Mouse (Mus musculus): ENCODE results near the gene Acvr2a. TPM values are rescaled to one million over a fixed set of nuclear protein-coding genes. Genes with fewer than 3 reads are reported as not detected.

Gene Acvr2a
- polyA plus RNA-seq (2015; fragmentation: Nextera tagmentation; extraction: Ambion mirVana): 1.9 and 2.6 TPM in 2 replicates

GRCm38 (mm10) chr2:48813371-48814222, at the start of gene Acvr2a:
Acvr2a (plus strand) TSS chr2:48814109.

GRCm38 (mm10) chr2:48948841-48949584, 135.1 kb downstream of the Acvr2a start, which contains the start of gene Mbd5:
Mbd5 (plus strand) TSS chr2:48949508.

GRCm38 (mm10) chr2:48950252-48950315, 136.2 kb downstream of the Acvr2a start, which contains the start of gene Orc4:
Orc4 (minus strand) TSS chr2:48950277.

Other genes with a start within 250 kb of the Acvr2a start
- gene Mbd5, start 135.4 kb downstream of the Acvr2a start, polyA plus RNA-seq (2015; fragmentation: Nextera tagmentation; extraction: Ambion mirVana): 11.2 and 12.6 TPM in 2 replicates
- 46.0 and 47.2 TPM in 2 replicates for gene Orc4, start 136.2 kb downstream of the Acvr2a start, polyA plus RNA-seq (2015; fragmentation: Nextera tagmentation; extraction: Ambion mirVana)

Data from spleen, postnatal 0 days (tissue).